Mouse (Mus musculus): ENCODE measurements around the gene Olfr698.

DNA sequence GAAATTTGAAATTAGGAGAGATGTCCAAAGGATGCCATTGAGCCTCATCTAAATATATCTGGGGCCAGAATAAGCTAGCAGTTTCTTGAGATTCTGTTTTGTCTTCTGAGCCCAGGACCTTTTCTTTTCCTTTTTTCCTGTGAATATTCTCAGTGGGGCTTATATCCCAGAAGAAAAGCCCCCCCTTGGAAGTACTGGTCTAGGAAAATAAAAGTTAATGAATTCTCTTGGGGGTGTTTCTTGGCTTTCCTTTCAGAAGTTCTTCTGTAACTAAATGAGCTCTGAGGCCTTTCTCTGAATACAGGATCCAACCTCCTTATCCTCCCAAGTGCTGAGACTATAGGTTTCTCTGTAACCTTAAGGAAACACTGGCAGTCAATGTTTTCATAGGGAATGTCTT, at the start of gene Olfr698:
- TF ChIP-seq POLR2A (IDR thresholded peaks at IDR 0.05; ENCODE audit: low read depth, low read length) (no peak), CTCF (IDR thresholded peaks at IDR 0.05; ENCODE audit: borderline replicate concordance, insufficient read depth, low read length) (no peak)
